Mouse (Mus musculus) layer of hippocampus, postnatal 14 days (tissue): Measurements from ENCODE around the gene Cog5. TPM values are rescaled to one million over a fixed set of nuclear protein-coding genes. Genes with fewer than 3 reads are reported as not detected.
A peak's percentile ranks its signal among the peaks of the same experiment; 100 is the strongest.

Experiments
- DNase-seq, 2 experiments: peaks; one replicate each; pipeline ENCODE4 v3.0.0; 2021 to 2022; ENCODE audit warnings: low spot score in 2 of 2, mixed read lengths in 1 of 2
- total RNA-seq, 2 experiments: library from RNA; stranded (reverse); gene quantifications; 2 replicates each; pipeline ENCODE4 v1.2.3; 2021

Gene Cog5
- total RNA-seq, 2 experiments from 2014 or later, result 58.9 to 62.8 TPM

DNA sequence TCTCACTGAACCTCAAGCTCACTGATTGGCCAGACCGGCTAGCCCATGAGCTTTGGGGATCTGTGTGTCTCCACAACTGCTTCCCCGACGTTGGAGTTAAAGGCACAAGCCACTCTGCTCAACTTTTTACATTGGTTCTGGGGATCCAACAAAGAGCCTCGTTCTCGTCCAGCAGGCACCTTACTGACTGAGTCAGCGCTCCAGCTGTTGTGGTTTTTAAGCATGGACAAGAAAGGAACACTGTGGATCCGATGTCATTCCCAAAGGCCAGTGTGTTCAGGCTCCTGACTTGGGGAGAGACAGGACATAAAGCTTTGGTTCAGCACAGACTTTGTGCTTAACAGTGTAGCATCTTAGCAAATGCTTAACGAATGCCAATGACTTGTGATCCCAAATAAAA is 316.9 kb downstream of the Cog5 start:
- no peak for DNase-seq

DNA sequence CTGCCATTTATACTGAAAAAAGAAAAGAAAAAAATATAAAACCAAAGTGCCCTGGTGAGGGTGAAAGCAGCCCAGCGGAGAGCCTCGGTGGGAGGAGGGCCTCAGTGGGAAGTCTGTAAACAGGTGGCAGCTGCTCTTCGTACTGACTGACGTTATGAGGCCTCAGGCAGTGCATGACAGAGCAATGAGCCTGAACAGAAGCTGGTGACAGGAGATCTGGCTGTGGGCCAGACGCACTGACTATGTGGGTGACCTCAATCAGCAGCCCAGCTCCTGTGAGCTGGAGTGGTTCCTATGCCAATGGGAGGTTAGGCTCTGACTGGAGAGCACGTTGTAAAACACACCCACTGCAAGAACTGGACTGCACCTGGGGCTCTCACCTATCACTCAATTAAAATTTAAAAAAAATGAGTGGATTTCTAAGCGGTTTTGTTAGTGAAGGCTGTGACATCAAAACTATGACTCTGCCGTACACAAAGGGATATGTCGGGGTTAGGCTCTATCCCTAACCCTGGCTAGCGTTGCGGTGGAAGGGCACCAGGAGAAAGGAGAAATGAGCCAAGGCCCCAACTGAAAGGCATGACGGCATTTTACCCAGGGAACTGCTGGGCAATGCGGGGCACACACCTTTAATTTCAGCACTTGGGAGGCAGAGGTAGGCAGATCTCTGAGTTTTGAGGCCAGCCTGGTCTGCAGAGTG is 319.0 kb downstream of the Cog5 start:
- DNase-seq, result no peak

DNA sequence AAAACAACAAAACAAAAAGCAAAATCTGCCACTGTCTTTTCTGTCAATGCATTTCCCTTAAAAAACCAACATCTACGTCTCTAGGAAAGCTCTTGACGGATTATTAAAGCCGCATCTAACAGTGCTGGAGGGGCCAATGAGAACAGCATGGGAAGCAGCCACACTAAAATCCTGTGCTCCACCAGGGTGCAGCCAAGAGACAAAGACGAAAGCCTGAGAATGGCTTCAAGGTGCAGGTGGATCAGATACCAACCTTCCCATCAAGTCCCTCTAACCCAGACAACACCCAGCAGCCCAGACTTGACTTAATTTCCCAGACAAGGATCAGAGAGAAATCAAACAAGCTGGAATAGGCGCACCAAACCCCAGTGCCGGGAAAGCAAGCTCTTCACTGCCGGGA is 321.9 kb downstream of the Cog5 start:
- no peak for DNase-seq

DNA sequence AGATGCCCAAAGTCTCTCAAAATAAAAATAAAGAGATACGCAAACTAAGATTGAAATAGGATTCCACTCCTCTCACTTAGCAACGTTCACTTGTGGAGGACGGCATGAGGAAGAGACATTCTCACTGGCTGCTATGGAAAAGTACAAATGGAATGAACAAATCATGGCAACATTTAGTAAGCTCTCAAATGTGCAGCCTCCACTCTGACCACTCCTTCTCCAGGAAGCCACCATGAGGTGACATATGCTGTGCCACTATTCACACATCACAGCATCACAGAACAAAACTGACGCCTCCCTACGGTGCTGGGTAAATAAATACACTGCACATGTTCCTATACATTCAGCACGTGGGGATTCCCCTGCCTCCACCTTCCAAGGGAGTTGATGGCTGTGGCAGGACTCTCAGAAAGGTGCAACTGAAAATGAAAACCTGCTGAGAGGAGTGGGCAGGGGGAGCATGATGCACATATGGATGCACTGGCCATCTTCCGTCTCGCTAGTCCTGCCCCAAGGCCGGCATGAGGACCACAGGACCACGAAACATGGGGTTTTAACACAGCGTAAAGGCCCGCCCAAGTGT is 323.0 kb downstream of the Cog5 start:
- no peak for DNase-seq

DNA sequence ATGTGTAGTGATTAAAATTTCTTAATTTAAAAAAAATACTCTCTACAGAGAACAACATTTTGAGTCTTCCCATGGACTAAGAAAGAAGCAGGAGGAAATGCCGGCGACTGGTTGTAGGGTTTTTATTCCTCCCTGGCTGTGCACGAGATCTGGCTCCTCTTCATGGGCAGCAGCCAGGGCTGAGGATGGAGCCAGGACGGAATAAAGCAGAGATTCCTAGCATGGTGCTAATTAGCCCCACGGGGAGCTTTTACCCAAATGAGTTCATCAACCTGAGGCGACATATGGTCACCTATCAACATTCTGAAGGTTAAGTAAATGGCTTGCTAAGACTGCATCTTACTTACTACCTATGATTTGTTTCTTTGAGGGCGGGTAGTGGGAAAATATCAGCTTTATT is 328.6 kb downstream of the Cog5 start:
- peak in 1 of 2 experiments; percentile 48 for DNase-seq

DNA sequence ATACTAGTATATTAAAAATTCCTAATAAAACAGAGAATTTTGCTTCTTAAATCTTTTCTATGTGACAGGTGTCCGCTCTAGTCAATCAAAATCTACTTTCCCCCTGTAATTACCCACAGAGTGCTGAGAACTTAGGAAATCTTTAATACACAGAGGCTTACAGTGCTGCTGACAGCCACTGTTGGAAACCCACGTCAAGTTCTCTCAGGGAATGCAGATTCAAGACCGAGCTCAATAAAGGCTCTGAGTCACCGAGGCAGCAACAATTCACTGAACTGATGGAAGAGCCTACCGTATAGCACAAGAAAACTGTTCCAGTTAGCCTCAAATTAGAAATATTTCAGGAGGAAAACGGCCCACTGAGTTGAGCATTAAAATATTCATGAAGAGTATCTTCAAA is 329.1 kb downstream of the Cog5 start:
- no peak for DNase-seq

DNA sequence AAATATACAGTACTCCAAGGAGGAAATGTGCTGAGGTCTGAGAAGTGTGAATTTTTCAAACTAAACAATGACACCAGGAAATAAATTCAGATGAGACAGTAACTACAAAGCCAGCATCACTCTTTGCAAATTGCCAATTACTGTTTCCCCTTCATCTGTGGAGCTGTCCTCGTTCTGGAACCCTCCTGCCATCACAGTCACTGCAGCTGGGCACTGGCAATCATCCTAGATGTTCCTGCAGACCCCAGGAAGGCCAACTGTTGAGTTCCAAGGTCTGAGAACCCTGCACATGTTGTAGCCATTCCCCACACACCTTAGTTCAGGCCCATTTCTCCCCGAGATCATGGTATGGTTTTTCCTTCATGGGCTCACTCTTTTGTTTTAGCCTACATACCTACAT is 329.5 kb downstream of the Cog5 start:
- DNase-seq, result peak in 1 of 2 experiments; percentile 29

DNA sequence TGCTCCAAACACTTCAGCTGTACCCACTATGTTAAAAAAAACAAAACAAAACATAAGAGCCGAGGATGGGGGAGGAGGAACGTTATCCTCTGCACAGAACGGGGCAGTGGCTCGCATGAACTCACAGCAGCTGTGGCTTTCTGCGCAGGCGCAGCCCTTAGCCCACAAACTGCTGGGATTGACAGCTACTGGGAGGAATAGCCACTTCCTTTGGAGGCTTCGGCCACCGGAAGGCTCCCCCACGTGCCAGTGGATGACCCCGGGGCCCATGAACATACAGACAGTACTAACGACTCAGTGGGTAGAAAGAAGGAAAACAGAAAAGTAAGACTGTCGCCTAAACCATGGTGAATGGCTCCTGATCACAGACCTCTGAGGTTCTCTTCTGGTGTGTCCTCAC is 330.0 kb downstream of the Cog5 start:
- DNase-seq, result no peak

DNA sequence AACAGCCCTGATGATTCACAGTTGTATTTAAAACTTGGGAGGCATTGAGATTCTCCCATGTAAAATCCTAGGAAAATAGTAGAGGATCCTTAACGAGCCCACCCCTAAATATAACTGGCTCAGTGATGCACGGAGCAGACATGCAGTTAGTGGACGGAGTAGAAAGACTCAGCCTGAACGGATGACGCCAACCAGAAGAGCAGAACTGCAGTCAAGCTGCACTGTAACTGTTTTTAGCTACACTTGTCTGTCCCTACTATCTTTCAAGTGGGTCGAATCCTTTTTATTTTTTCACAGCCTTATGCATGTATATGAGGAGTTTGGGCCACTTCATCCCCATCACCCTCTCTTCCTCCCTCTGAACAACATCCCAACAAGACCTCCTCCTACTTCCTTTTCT is 331.1 kb downstream of the Cog5 start:
- no peak for DNase-seq

DNA sequence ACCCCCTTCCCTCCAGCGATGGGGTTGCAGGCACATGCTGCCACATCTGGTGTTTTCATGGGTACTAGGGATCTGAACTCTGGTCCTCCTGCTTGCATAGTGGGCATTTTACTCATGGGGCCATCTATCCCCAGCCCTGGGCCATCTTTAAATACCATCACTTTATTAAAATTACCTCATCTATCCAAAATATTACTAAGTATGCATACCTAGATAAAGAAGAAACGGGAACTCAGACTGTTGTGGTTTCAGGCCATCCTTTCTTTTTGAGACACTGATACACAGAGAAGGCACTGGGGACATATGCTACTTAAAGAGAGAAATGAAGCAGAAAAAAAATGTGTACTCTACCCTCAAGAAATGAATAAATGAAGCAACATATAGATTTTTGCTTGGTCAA is 331.8 kb downstream of the Cog5 start:
- no peak for DNase-seq

Other genes with a start within 250 kb of the Cog5 start
- gene Cbll1, start 155.3 kb upstream of the Cog5 start, total RNA-seq, result 10 to 100 TPM; 20.6 to 24.3 TPM
- 1 to 10 TPM; 8.3 to 8.4 TPM for gene Slc26a4, start 94.9 kb upstream of the Cog5 start, total RNA-seq
- gene Bcap29, start 20.2 kb upstream of the Cog5 start, total RNA-seq, result 10 to 100 TPM; 25.7 to 27.8 TPM
- 1 to 10 TPM; 7.7 to 9.1 TPM for gene Dus4l, start within 50 bp of the Cog5 start, total RNA-seq
- gene Gpr22, start 59.1 kb downstream of the Cog5 start, total RNA-seq, result 10 to 100 TPM; 68.4 to 69.0 TPM